Mouse (Mus musculus): ENCODE data around the gene Gatm.
A peak's percentile ranks its signal among the peaks of the same experiment; 100 is the strongest.

Gatm gene

DNA sequence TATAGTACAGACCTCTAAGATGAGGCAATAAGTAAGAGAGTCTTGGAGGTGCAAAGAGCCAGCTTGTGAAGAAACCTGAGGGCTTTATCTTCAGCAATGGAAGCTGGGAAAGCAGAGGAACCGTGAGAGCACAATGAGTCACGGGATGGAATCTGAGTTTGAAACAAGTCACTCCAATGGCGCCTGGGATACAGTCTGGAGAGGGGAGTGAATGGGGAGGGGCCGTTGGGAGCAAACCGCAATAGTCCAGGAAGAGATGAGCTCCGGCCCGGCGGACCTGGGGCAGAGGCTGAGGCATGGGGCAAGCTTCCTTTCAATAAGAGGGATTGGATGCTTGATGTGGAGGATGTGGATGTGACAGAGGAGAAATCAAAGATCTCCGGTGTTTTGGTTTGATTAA lies 2.3 kb downstream of the Gatm start:
- peak; percentile 25 for DNase-seq (ENCODE audit: low read depth, low spot score)

GRCm38 (mm10) chr2:122605829-122606228 lies 5.3 kb downstream of the Gatm start:
- no peak for DNase-seq (ENCODE audit: low read depth, low spot score)

DNA sequence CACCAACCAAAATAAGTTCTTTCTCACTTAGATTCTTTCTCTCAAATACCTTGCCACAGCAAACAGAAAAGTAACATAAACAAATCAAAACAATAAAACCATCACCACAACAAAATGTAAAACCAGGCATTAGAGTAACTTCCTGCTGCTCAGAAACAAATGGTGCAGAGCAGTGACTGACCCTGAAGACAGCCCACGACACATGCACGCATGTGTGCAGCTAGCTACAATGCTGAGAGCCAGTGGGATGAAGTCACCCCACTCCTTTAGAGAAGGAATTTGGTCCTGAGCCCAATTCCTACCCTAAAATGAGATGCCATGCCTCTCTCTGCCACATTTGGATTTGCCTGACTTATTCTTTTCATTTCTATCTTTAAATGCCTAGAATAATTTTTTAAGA lies 9.7 kb downstream of the Gatm start:
- no peak for DNase-seq (ENCODE audit: low read depth, low spot score)

- no peak for DNase-seq (ENCODE audit: low read depth, low spot score)
These were observed 11.4 kb downstream of the Gatm start for GRCm38 (mm10) chr2:122599736-122600135.

DNA sequence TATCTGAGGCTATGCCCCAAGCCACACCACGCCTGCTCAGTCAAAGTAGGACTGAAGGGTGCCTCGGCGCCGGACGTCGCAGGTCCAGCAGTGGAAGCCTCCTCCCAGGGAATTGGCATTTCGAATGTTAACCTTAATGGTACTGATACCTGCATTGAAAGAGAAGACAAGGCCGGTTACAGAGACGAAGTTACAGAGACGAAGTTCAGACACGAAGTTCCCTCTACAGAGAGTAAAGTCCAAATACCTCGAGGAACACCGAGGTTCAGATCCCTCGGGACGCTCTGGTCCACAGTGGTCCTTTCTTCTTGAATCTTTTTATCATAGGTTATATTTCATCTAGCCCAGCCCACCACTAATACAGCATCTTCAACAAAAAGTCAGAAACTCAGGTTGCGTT lies 15.6 kb downstream of the Gatm start:
- DNase-seq (ENCODE audit: low read depth, low spot score), result no peak

DNA sequence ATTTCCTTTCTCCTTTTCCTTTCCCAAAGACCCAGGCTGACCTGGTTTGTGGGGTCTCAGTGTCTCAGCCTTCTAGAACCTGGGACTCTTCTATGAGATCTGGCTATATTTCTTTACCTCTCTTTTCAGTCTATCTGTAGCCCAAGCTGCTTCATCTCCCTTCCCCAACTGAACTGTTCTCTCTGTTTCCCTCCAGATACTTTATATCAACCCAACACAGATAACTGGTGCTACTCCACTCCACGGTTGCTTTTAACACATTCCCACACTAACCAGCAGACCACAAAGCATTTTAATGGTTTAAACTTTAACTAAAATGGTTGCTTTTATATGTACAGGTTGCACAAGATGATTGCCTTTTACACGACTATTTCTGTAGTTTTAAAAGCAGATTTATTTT lies 19.9 kb downstream of the Gatm start:
- DNase-seq (ENCODE audit: low read depth, low spot score), result no peak

DNA sequence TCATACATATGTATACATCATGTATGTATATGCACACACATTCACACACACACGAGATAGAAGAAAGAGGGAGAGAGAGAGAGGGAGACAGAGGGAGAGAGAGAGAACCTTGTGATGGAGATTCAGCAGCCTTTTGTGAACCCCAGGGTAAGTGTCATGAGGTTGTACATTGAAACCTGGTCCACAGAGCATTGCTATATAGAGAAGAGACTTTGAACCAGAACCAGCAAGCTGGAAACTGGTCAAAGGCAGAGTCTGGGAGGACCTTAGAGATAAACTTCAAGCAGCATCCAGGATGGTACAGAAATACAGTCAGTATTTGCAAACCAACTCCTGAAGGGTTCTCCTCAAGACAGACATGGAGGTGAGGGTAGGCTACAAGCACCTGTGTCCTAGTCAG lies 20.8 kb downstream of the Gatm start:
- no peak for DNase-seq (ENCODE audit: low read depth, low spot score)

DNA sequence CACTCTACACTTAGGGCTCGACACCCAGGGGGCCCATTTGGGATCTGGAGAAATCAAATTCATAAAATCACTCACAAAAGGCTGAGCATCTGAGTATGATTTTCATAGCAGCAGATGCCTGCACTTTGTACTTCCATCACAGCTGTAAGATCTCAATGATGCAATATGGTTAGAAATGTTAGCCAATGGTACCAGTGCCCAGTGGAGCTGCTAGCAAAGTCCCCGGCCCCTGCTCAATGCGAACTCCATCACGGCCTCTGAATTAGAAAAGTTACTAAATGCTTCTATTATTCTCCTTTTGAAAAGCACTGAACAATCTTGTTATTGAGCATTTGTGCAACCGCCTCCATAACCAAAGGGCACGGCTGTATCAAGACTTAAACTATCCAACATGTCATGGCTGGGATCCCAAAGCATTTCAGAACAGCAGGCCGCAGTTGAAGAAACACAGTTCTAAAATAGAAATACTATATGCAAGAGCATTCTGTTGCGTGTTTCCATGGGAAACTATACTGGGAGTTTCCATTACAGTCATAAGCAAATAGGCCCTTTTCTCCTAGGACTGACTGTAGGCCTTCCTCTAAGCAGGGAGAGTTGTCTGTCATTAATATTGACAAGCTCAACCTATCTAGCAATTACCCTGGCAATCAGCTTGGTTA lies 23.1 kb downstream of the Gatm start:
- no peak for DNase-seq (ENCODE audit: low read depth, low spot score)

- peak; percentile 38 for DNase-seq (ENCODE audit: low read depth, low spot score)
These were observed 24.8 kb downstream of the Gatm start for GRCm38 (mm10) chr2:122586258-122586657.

DNA sequence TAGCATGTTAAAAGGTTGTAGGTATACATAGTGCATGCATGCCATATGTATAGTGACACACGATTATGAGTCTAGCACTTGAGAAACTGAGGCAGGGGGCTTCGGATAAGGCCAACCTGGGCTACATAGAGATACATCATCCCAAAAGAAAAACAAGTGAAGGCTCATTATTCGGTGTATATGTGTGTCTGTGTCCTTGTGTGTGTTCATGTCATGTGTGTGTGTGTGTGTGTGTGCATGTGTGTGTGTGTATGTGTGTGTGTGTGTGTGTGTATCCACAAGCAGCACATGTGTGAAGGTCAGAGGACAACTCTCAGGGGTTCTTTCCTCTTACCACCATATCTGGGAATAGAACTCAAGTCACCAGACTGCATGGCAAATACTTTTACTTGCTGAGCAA lies 28.8 kb downstream of the Gatm start:
- no peak for DNase-seq (ENCODE audit: low read depth, low spot score)

DNA sequence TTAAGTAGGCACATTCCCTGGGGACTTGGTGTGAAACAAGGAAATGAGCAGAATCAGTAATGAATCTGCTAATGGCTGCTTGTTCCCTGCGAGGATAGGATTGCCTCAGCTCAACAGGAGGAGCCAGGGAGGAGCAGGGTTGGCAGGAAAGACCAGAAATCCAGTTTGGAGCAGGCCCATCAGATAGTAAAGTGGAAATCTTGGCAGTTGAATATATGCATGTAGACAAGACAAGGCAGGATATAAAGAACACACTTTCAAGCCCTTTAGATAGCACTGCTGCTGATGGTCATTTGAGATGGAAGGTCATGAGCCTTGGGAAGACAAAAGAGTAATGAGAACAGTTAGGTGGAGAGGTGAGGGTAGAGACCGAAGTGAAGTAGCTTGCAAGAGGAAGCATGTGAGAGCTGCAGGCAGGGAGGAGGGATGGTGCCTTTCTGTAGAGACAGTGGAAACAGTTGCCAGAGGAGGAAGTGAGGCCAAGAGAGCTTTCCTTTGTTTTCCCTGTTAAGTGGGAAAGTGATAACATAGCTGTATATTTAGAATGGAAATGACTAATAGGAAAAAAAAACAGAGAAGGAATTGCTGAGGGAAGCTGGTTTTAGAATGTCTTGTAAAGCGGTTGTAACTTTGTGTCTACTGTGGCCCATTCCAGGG lies 29.6 kb downstream of the Gatm start:
- DNase-seq (ENCODE audit: low read depth, low spot score), result peak; percentile 44

DNA sequence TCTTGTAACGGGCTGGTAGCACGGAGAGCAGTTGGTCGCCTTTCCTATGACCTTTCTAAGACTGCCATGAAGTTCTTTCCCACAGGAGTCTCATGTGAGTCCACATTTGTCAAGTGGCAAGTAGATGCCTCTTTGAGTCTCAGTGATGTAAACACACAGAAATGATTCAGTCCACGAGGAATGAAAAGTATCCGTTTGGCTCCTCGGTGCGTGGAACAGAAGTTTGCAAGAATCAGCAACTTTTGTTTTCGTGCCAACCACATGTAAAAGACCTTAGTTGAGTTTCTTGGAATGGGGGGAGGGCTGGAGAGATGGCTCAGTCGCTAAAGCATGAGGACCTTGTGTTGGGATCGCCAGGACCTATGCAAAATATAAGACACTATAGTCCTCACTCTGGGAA lies 30.7 kb downstream of the Gatm start:
- DNase-seq (ENCODE audit: low read depth, low spot score), result peak; percentile 77

DNA sequence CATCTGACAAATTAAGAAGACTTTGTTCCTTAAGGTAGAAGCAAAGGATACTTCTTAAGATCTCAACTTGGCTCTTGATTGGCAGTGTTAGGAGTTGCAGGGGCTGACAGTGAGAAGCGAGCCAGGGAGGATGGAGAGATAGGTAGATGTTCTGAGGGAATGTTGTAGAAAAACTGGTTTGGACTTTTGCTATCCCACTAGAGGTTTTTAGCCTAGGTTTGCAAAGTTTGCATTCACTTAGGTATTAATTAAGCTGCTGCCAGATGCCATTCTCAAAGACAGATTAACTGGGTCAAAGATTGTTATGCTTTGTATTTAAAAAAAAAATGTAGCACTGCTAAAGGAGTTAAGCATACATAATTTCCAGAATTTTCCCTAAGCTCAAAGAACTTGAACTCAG lies 33.8 kb downstream of the Gatm start:
- DNase-seq (ENCODE audit: low read depth, low spot score), result no peak

DNA sequence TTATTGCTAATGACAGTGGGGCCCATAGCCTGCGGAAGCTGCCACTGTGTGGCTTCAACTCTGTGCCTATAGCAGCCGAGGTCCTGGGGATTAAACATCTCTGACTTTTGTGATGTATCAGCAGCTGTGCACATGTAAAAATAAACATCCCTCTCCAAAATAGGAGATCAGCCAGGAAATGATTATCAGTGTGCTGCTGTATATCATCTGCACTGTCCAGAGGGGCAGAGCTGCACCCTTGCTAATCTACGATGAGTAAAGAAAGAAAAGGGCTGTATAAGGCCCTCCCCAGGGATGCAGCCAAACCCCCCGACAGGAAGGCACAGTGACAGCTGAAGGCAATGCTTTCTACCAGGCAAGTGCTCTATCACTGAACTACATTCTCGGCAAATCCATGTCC lies 34.8 kb downstream of the Gatm start:
- no peak for DNase-seq (ENCODE audit: low read depth, low spot score)

DNA sequence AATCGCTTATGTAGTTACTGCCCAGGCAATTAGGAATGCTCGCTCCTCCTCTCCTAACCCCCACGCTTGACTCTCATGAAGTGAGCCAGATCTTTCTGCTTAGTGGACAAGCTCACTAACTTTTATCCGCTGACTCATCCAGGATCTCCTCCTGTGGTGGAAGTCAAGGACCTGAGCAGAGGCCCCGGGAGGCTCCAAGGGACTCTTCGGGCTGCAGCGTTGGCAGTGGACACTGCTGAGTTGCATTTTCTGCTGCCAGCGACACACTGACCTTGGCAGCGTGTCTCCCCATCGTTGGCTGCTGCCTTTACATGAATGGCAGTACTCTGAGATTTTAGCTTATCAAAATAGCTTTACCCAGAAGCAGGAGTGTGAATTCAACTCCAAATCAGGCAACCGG lies 35.6 kb downstream of the Gatm start:
- peak; percentile 23 for DNase-seq (ENCODE audit: low read depth, low spot score)

- peak; percentile 44 for DNase-seq (ENCODE audit: low read depth, low spot score)
These were observed 38.7 kb downstream of the Gatm start for GRCm38 (mm10) chr2:122572438-122572837.

GRCm38 (mm10) chr2:122571326-122571725 lies 39.8 kb downstream of the Gatm start:
- no peak for DNase-seq (ENCODE audit: low read depth, low spot score)

DNA sequence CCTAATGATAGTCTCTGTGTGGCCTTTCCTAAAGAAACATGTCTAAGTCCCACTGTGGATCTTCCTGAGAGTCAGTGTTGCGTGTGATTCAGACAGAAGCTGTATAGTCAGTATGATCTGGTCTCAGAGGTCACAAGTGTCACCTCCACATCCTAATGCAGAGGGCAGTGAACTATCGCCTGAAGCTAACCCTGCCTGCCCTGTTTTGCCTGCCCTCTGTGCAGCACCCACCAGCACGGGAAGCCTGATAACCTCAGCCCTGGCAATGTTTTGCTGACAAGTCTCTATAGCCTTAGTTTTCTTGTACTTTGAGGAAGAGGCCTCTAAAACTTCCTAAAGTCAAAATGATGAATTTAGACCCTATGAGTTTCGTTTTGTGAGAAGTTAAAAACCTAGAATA lies 40.7 kb downstream of the Gatm start:
- no peak for DNase-seq (ENCODE audit: low read depth, low spot score)

- DNase-seq (ENCODE audit: low read depth, low spot score), result peak; percentile 81
These were observed 41.7 kb downstream of the Gatm start for GRCm38 (mm10) chr2:122569439-122569838.

- no peak for DNase-seq (ENCODE audit: low read depth, low spot score)
These were observed 48.9 kb downstream of the Gatm start for GRCm38 (mm10) chr2:122562251-122562650.

DNA sequence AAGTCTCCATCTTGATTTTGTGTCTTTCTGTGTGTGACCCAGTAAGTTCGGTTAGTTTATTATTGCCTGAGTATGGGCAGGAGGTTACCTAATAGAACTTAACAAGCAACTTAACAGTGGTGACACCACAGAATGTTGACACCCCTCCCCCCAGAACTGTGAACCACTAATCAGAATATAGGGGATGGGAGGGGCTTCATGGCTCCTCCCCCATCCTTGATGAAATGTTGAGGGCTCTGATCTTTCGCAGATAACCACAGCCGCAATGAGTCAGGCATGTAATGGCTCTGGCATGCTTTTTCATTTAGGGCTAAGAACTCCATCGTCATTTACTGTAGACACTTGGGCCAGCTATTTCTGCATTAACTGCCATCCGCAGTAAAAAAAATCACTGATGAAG lies 49.9 kb downstream of the Gatm start:
- no peak for DNase-seq (ENCODE audit: low read depth, low spot score)

GRCm38 (mm10) chr2:122558317-122558716 lies 52.8 kb downstream of the Gatm start:
- DNase-seq (ENCODE audit: low read depth, low spot score), result peak; percentile 69
